Mouse (Mus musculus): ENCODE measurements around the gene Scnm1. TPM values are rescaled to one million over a fixed set of nuclear protein-coding genes. Genes with fewer than 3 reads are reported as not detected.
"Not testable (repeated sequence)": the region's sequence is repeated elsewhere in the genome, so short reads cannot be mapped to it uniquely, and the experiment has no call there.

Gene Scnm1
- polyA plus RNA-seq, 1 experiment from 2014 or later, result 62.7 TPM

- WGBS, result under 1% methylated on average over 54 of the region's 54 CpGs
- TF ChIP-seq CTCF (IDR thresholded peaks at IDR 0.05; ENCODE audit: low read depth), result 0 out of 2 replicates have a peak, but pooled peaks have one; percentile 1
- DNase-seq (peak; percentile 96), ATAC-seq (ENCODE audit: insufficient read depth) (peak; percentile 73)
- H3K36me3 ChIP-seq (ENCODE audit: insufficient read depth), result peaks cover 17% of the 10 kb centered on the region
- peak within 1 kb of the TSS; percentile 89 for H3K9ac ChIP-seq
- peak within 1 kb of the TSS; percentile 98 for H3K27ac ChIP-seq (ENCODE audit: low read depth)
- peaks cover 7% of the 10 kb centered on the region; the same call in 1 of the 2 replicates for H3K4me1 ChIP-seq (ENCODE audit: insufficient read depth)
- H3K9me3 ChIP-seq (ENCODE audit: low read depth, low read length), result no peaks in the 10 kb centered on the region
- H3K27me3 ChIP-seq (ENCODE audit: insufficient read depth, low read length), result no peaks in the 10 kb centered on the region
- peak within 1 kb of the TSS; percentile 60 for H3K4me2 ChIP-seq
- H3K4me3 ChIP-seq (ENCODE audit: low read depth, low read length), result peak within 1 kb of the TSS; percentile 75
Observed at GRCm38 (mm10) chr3:95110911-95111726, 22.7 kb downstream of the Scnm1 start, which contains the start of gene Vps72. Vps72 (plus strand) TSS chr3:95111022.

- H3K4me2 ChIP-seq, result no peak overlapping the region
- peak; percentile 27 for TF ChIP-seq CTCF (IDR thresholded peaks at IDR 0.05; ENCODE audit: low read depth)
- ATAC-seq (ENCODE audit: insufficient read depth), result no peak
- H3K36me3 ChIP-seq (ENCODE audit: insufficient read depth), result no peaks in the 10 kb centered on the region
- H3K9ac ChIP-seq, result no peak overlapping the region
- peak; percentile 61 for DNase-seq
- H3K27me3 ChIP-seq (ENCODE audit: insufficient read depth, low read length), result no peaks in the 10 kb centered on the region
- H3K4me3 ChIP-seq (ENCODE audit: low read depth, low read length), result no peak overlapping the region
- no peak overlapping the region for H3K27ac ChIP-seq (ENCODE audit: low read depth)
- 60% methylated on average over 2 of the region's 2 CpGs for WGBS
- no peaks in the 10 kb centered on the region for H3K9me3 ChIP-seq (ENCODE audit: low read depth, low read length)
- peaks cover 7% of the 10 kb centered on the region; the same call in 1 of the 2 replicates for H3K4me1 ChIP-seq (ENCODE audit: insufficient read depth)
Observed at GRCm38 (mm10) chr3:95107898-95108297, 25.9 kb downstream of the Scnm1 start.

GRCm38 (mm10) chr3:95107308-95107707 lies 26.5 kb downstream of the Scnm1 start:
- H3K4me2 ChIP-seq, result peak overlapping the region; percentile 65
- not testable (repeated sequence) for ATAC-seq (ENCODE audit: insufficient read depth); H3K36me3 ChIP-seq (ENCODE audit: insufficient read depth); DNase-seq; H3K9ac ChIP-seq; H3K27ac ChIP-seq (ENCODE audit: low read depth); H3K27me3 ChIP-seq (ENCODE audit: insufficient read depth, low read length); H3K9me3 ChIP-seq (ENCODE audit: low read depth, low read length); H3K4me1 ChIP-seq (ENCODE audit: insufficient read depth)
- peak overlapping the region; percentile 74 for H3K4me3 ChIP-seq (ENCODE audit: low read depth, low read length)

DNA sequence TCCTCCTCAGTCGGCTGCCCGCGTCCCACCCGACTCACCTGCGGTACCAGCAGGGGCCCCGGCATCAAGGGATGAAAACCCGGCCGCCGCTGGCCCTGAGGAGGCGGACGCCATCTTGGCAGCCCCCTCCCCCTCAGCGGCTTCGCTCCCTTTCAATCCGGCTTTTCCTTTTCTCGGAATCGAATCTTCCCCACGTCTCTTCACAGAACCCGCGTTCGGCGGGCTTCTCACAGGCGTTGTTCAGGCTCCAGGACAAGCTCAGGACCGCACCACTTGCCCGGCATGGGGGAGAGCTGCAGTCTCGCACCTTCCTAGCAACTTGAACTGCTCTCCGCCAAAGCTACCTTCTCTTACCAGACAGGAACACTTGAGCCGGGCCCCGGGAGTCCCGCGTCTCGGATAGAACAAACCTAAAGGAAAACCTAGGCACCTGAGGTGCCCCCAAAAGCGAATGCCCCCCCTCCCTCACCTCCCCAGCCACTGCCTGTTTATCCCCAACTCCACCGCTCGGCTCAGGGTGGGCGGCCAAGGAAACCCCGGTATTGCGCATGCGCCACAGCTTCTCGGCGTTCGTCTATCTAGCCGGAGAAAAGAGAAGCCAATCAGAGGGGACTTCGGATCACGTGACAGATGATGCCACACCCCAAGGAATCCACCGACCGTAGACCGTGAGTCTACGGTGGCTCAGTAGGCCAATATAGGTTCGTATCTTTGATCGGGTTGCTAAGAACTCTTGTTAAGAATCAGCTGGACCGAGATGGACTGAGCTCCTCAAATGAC lies 27.3 kb downstream of the Scnm1 start, which contains the start of gene Pip5k1a:
Gene Pip5k1a, minus strand, starts transcription at position 593 of the 780 bp plus-strand sequence.
- H3K4me3 ChIP-seq (ENCODE audit: low read depth, low read length), result peak within 1 kb of the TSS; percentile 74
- peak within 1 kb of the TSS; percentile 79 for H3K4me2 ChIP-seq
- DNase-seq, result peak; percentile 99
- WGBS, result under 1% methylated on average over 51 of the region's 51 CpGs
- peak within 1 kb of the TSS; percentile 83 for H3K9ac ChIP-seq
- H3K9me3 ChIP-seq (ENCODE audit: low read depth, low read length), result no peaks in the 10 kb centered on the region
- H3K36me3 ChIP-seq (ENCODE audit: insufficient read depth), result peaks cover 2% of the 10 kb centered on the region; the same call in 1 of the 2 replicates
- peak; percentile 89 for ATAC-seq (ENCODE audit: insufficient read depth)
- no peaks in the 10 kb centered on the region for H3K4me1 ChIP-seq (ENCODE audit: insufficient read depth)
- no peaks in the 10 kb centered on the region for H3K27me3 ChIP-seq (ENCODE audit: insufficient read depth, low read length)
- TF ChIP-seq CTCF (IDR thresholded peaks at IDR 0.05; ENCODE audit: low read depth), result peak; percentile 33; the same call in 1 of the 2 replicates
- H3K27ac ChIP-seq (ENCODE audit: low read depth), result peak within 1 kb of the TSS; percentile 80

GRCm38 (mm10) chr3:95105586-95106337 lies 28.0 kb downstream of the Scnm1 start:
- peak; percentile 12 for DNase-seq
- H3K4me2 ChIP-seq, result peak overlapping the region; percentile 79
- H3K4me3 ChIP-seq (ENCODE audit: low read depth, low read length), result peak overlapping the region; percentile 74
- H3K36me3 ChIP-seq (ENCODE audit: insufficient read depth), result peaks cover 4% of the 10 kb centered on the region
- H3K4me1 ChIP-seq (ENCODE audit: insufficient read depth), result no peaks in the 10 kb centered on the region
- peak overlapping the region; percentile 80 for H3K27ac ChIP-seq (ENCODE audit: low read depth)
- ATAC-seq (ENCODE audit: insufficient read depth), result no peak; the same call in 1 of the 2 replicates
- peak overlapping the region; percentile 83 for H3K9ac ChIP-seq
- TF ChIP-seq CTCF (IDR thresholded peaks at IDR 0.05; ENCODE audit: low read depth), result no peak
- H3K27me3 ChIP-seq (ENCODE audit: insufficient read depth, low read length), result no peaks in the 10 kb centered on the region
- no peaks in the 10 kb centered on the region for H3K9me3 ChIP-seq (ENCODE audit: low read depth, low read length)
- WGBS, result under 1% methylated on average over 16 of the region's 16 CpGs

DNA sequence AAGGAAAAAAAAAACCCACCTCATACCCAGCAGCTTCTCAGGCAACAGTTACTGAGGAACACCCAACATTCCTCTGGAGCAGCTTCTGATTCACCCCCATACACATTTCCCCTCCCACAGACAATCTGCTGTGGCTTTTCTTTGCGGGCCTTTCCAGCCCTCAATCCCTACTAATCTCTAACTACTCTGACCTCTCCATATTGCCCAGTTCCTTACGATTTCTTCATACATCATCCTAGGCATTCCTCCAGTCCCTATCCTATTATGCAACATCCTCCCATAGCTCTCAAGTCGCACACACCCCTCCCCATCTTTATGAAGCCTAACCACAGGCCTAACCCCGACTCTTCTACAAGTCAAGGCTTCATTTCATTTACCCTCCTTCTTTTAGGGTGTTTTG lies 28.7 kb downstream of the Scnm1 start:
- no peak overlapping the region for H3K27ac ChIP-seq (ENCODE audit: low read depth)
- no peaks in the 10 kb centered on the region for H3K9me3 ChIP-seq (ENCODE audit: low read depth, low read length)
- 33% methylated on average over 4 of the region's 4 CpGs for WGBS
- TF ChIP-seq CTCF (IDR thresholded peaks at IDR 0.05; ENCODE audit: low read depth), result no peak
- peak overlapping the region; percentile 79 for H3K4me2 ChIP-seq
- ATAC-seq (ENCODE audit: insufficient read depth) (no peak), DNase-seq (no peak)
- no peaks in the 10 kb centered on the region for H3K27me3 ChIP-seq (ENCODE audit: insufficient read depth, low read length)
- H3K4me1 ChIP-seq (ENCODE audit: insufficient read depth), result no peaks in the 10 kb centered on the region
- peaks cover 4% of the 10 kb centered on the region for H3K36me3 ChIP-seq (ENCODE audit: insufficient read depth)
- H3K9ac ChIP-seq, result peak overlapping the region; percentile 83
- H3K4me3 ChIP-seq (ENCODE audit: low read depth, low read length), result peak overlapping the region; percentile 74

Measured in lung, embryonic 14.5 days (tissue).